18 mouse cellular contexts compared by ENCODE assay signal in genomic region chr9:45487179-45487801, GRCm38 (mm10).
DNase-seq lines count a peak whose midpoint lies in the region; ATAC-seq and TF ChIP-seq lines count a peak whose summit lies in the region.
"Had no signal": no experiment of that assay in that cellular context is flagged by ENCODE, and none has a peak within 500 bp of the region (broad histone marks: within the 10 kb centered on the region; RNA-seq: fewer than 3 reads in every experiment).

No protein-coding gene starts in this region.

- no peaks in the 10 kb centered on the region for H3K9me3 ChIP-seq in forebrain, embryonic 15.5 days
- no peaks in the 10 kb centered on the region for H3K9me3 ChIP-seq in forebrain, embryonic 14.5 days (replicated peaks; ENCODE audit: control insufficient read depth, low read length)
- H3K9me3 ChIP-seq in intestine, postnatal 0 days (ENCODE audit: control insufficient read depth) = no peaks in the 10 kb centered on the region
- H3K9me3 ChIP-seq: G1E; heart, embryonic 12.5 days; limb, embryonic 12.5 days; midbrain, embryonic 13.5 days had no signal

- H3K4me3 ChIP-seq in forebrain, embryonic 15.5 days = no peak overlapping the region
- no peak overlapping the region for H3K4me3 ChIP-seq in forebrain, embryonic 14.5 days (ENCODE audit: low read depth, low read length)
- no peak overlapping the region for H3K4me3 ChIP-seq in layer of hippocampus, adult 2 months
- H3K4me3 ChIP-seq in intestine, postnatal 0 days (ENCODE audit: low read depth, low read length) = no peak overlapping the region
- H3K4me3 ChIP-seq: erythroblast, embryonic 14.5 days; heart, embryonic 12.5 days; limb, embryonic 12.5 days; midbrain, embryonic 13.5 days had no signal

- 0 out of 2 replicates have a peak, but pooled peaks have one; percentile 23 for ATAC-seq in forebrain, embryonic 15.5 days (replicated peaks)
- no peak for ATAC-seq in forebrain, embryonic 14.5 days
- ATAC-seq in intestine, postnatal 0 days = no peak
- ATAC-seq: midbrain, embryonic 13.5 days had no signal

- no peaks in the 10 kb centered on the region for H3K27me3 ChIP-seq in forebrain, embryonic 15.5 days
- no peaks in the 10 kb centered on the region for H3K27me3 ChIP-seq in forebrain, embryonic 14.5 days (replicated peaks; ENCODE audit: control insufficient read depth, insufficient read depth, low read length)
- no peaks in the 10 kb centered on the region for H3K27me3 ChIP-seq in intestine, postnatal 0 days (replicated peaks; ENCODE audit: control insufficient read depth, insufficient read depth, low read length)
- H3K27me3 ChIP-seq: heart, embryonic 12.5 days; limb, embryonic 12.5 days; midbrain, embryonic 13.5 days had no signal

- H3K36me3 ChIP-seq in forebrain, embryonic 15.5 days = no peaks in the 10 kb centered on the region
- no peaks in the 10 kb centered on the region for H3K36me3 ChIP-seq in forebrain, embryonic 14.5 days (ENCODE audit: control insufficient read depth, insufficient read depth, low read length)
- no peaks in the 10 kb centered on the region for H3K36me3 ChIP-seq in intestine, postnatal 0 days (ENCODE audit: control insufficient read depth, insufficient read depth)
- H3K36me3 ChIP-seq: G1E; heart, embryonic 12.5 days; limb, embryonic 12.5 days; midbrain, embryonic 13.5 days had no signal

- DNase-seq in forebrain, embryonic 14.5 days (ENCODE audit: low spot score) = no peak
- peak in 1 of 2 experiments; percentile 54 for DNase-seq in layer of hippocampus, adult 2 months (ENCODE audit: low spot score in 2 of 2)
- no peak for DNase-seq in layer of hippocampus, postnatal 25 days (ENCODE audit: extremely low spot score in 1 of 2, low spot score in 1 of 2)
- DNase-seq in brain, adult 2 months (ENCODE audit: low read depth, low spot score) = peak; percentile 90
- DNase-seq in lung, postnatal 4 days = no peak
- DNase-seq in urinary bladder, postnatal 25 days (ENCODE audit: low spot score) = no peak
- DNase-seq: adrenal gland, postnatal 10 days; gastrocnemius, postnatal 14 days; heart, postnatal 4 days; kidney, postnatal 4 days; lung, postnatal 36 days had no signal

- no peak for TF ChIP-seq CTCF in layer of hippocampus, adult 2 months (conservative IDR thresholded peaks at IDR 0.05)
- TF ChIP-seq CTCF in intestine, postnatal 0 days (IDR thresholded peaks at IDR 0.05; ENCODE audit: low read depth) = no peak

- no peak overlapping the region for H3K4me2 ChIP-seq in forebrain, embryonic 15.5 days (replicated peaks)
- H3K4me2 ChIP-seq in forebrain, embryonic 14.5 days (ENCODE audit: low read length) = no peak overlapping the region
- no peak overlapping the region for H3K4me2 ChIP-seq in intestine, postnatal 0 days (replicated peaks; ENCODE audit: low read depth)
- H3K4me2 ChIP-seq: heart, embryonic 12.5 days; limb, embryonic 12.5 days; midbrain, embryonic 13.5 days had no signal

- no peak overlapping the region for H3K27ac ChIP-seq in forebrain, embryonic 15.5 days (replicated peaks)
- no peak overlapping the region for H3K27ac ChIP-seq in forebrain, embryonic 14.5 days (ENCODE audit: low read depth, low read length)
- H3K27ac ChIP-seq in layer of hippocampus, adult 2 months = peak overlapping the region; percentile 73
- H3K27ac ChIP-seq in intestine, postnatal 0 days (ENCODE audit: low read depth, low read length) = peak overlapping the region; percentile 35; the same call in 1 of the 2 replicates
- H3K27ac ChIP-seq: limb, embryonic 12.5 days; midbrain, embryonic 13.5 days had no signal

- WGBS in forebrain, embryonic 15.5 days = 67% methylated on average over 12 of the region's 12 CpGs
- WGBS in forebrain, embryonic 14.5 days = 68% methylated on average over 12 of the region's 12 CpGs
- 81% methylated on average over 12 of the region's 12 CpGs for WGBS in intestine, postnatal 0 days

- H3K9ac ChIP-seq in forebrain, embryonic 15.5 days (replicated peaks) = no peak overlapping the region
- no peak overlapping the region for H3K9ac ChIP-seq in forebrain, embryonic 14.5 days (ENCODE audit: low read length)
- H3K9ac ChIP-seq in intestine, postnatal 0 days (ENCODE audit: low read depth, low read length) = no peak overlapping the region
- H3K9ac ChIP-seq: heart, embryonic 12.5 days; limb, embryonic 12.5 days; midbrain, embryonic 13.5 days had no signal

- H3K4me1 ChIP-seq in forebrain, embryonic 15.5 days = no peaks in the 10 kb centered on the region
- no peaks in the 10 kb centered on the region; the same call in 1 of the 2 replicates for H3K4me1 ChIP-seq in forebrain, embryonic 14.5 days (ENCODE audit: control insufficient read depth, insufficient read depth, low read length)
- peaks cover 2% of the 10 kb centered on the region; the same call in 1 of the 2 replicates for H3K4me1 ChIP-seq in intestine, postnatal 0 days (replicated peaks; ENCODE audit: control insufficient read depth, insufficient read depth, low read length)
- H3K4me1 ChIP-seq: heart, embryonic 12.5 days; limb, embryonic 12.5 days; midbrain, embryonic 13.5 days had no signal

Comparison
In these comparisons a context has a peak if more than half of its experiments do, and no peak if none do; other contexts are left out.
1. H3K27ac ChIP-seq: peak in layer of hippocampus, adult 2 months (single experiment) and intestine, postnatal 0 days (single experiment); none in forebrain, embryonic 15.5 days (single experiment) and forebrain, embryonic 14.5 days (single experiment).